Mouse (Mus musculus): ENCODE results near the gene Sars2. TPM values are rescaled to one million over a fixed set of nuclear protein-coding genes. Genes with fewer than 3 reads are reported as not detected.

Gene Sars2
- polyA plus RNA-seq, 1 experiment from 2014 or later: 20.8 TPM

DNA sequence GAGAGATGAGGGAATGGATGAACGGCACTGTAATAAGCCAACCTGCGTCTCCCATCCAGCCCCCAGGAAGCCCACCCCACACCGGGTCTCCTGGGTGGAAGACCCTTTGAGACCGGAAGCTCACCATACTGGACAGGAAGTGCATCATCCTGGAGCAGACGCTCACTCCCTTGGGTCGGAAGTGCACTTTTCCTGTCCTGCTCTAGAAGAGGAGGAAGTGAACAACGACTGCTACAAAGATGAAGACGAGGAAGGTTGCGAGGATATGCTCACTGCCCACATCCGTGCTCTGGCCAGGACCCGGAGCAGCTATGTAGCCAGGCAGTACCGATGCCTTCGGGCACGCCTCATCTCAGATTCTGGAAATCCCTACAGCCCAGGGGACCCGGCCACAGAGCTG lies 54.0 kb downstream of the Sars2 start:
- H3K4me3 ChIP-seq (replicated peaks): 0 out of 2 replicates have a peak overlapping the region, but pooled peaks have one; percentile 18
- no peak overlapping the region for H3K9ac ChIP-seq
- no peaks in the 10 kb centered on the region for H3K27me3 ChIP-seq (replicated peaks)
- H3K27ac ChIP-seq: peak overlapping the region; percentile 63
- ATAC-seq (ENCODE audit: insufficient read depth, low FRiP score, low read depth): no peak
- H3K4me1 ChIP-seq: peaks cover 7% of the 10 kb centered on the region
- H3K4me2 ChIP-seq: peak overlapping the region; percentile 52
- no peaks in the 10 kb centered on the region for H3K9me3 ChIP-seq
- 77% methylated on average over 15 of the region's 15 CpGs for WGBS
- H3K36me3 ChIP-seq: no peaks in the 10 kb centered on the region

DNA sequence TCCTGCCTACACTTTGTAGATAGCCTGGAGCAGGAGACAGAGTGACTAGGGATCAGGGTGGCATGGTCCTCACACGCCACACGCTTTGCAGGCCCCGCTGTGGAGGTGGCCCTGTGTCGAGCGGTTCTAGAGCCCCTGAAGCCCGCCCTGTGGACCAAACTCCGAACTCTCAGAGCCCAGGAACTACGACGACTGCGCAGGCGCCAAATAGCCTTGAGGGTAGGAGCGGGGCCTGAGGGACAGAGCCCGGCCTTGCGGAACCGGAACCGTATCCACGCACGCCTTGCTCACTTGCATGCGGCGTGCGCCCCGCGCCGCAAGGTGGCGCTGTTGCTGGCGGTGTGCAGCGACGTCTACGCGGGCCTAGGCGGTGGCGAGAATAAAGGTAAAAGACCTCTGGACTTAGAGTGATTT lies 54.8 kb downstream of the Sars2 start:
- H3K4me3 ChIP-seq (replicated peaks): peak overlapping the region; percentile 18; the same call in 1 of the 2 replicates
- WGBS: 17% methylated on average over 32 of the region's 32 CpGs
- H3K27me3 ChIP-seq (replicated peaks): no peaks in the 10 kb centered on the region
- no peaks in the 10 kb centered on the region for H3K9me3 ChIP-seq
- H3K27ac ChIP-seq: peak overlapping the region; percentile 63; the same call in 1 of the 2 replicates
- peak overlapping the region; percentile 52 for H3K4me2 ChIP-seq
- peak; percentile 67 for ATAC-seq (ENCODE audit: insufficient read depth, low FRiP score, low read depth)
- no peaks in the 10 kb centered on the region for H3K36me3 ChIP-seq
- H3K4me1 ChIP-seq: peaks cover 7% of the 10 kb centered on the region
- peak overlapping the region; percentile 1; the same call in 1 of the 2 replicates for H3K9ac ChIP-seq

DNA sequence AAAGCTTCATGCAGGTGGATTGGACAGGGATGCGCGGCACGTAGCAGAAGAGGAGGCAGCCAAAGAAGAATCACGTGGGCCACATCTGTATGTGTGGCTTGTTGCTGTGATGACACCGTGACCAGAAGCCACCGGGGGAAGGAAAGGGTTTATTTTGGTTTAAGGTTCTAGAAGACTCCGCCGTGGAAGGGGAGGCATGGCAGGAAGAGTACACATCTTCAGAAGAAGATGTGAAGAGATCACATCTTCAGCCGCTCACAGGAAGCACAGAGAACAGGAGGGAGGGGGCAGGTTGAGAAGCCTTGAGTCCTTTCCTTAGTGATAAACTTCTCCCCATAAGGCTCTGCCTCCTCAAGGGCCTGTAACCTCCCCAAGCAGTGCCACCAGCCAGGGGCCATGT lies 58.2 kb downstream of the Sars2 start:
- Histone ChIP-seq H3K27ac (no peak overlapping the region), H3K9ac (no peak overlapping the region), H3K36me3 (no peaks in the 10 kb centered on the region), H3K4me3 (replicated peaks) (no peak overlapping the region), H3K4me2 (no peak overlapping the region), H3K4me1 (peaks cover 28% of the 10 kb centered on the region), H3K27me3 (replicated peaks) (no peaks in the 10 kb centered on the region), H3K9me3 (no peaks in the 10 kb centered on the region)
- 93% methylated on average over 9 of the region's 9 CpGs for WGBS
- ATAC-seq (ENCODE audit: insufficient read depth, low FRiP score, low read depth): no peak

DNA sequence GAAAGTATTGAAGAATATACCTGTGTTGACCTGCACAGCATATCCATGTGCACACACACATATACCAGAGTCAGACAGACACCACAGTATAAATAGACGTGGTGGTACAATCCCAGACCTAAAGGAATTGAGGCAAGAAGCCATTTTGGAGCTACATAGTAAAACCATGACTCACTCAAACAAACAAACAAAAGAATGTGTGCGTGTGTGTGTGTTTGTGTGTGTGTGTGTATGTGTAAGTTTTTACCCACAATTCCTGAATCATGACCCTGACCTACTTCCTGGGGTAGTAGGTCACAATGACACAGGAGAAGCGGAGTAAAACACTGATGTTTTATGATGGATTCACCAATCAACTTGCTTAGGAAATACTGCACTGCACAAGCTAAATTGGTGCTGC lies 59.7 kb downstream of the Sars2 start:
- 48% methylated on average over 3 of the region's 3 CpGs for WGBS
- Histone ChIP-seq H3K4me2 (peak overlapping the region; percentile 31; the same call in 1 of the 2 replicates), H3K4me3 (replicated peaks) (no peak overlapping the region), H3K9me3 (no peaks in the 10 kb centered on the region), H3K9ac (no peak overlapping the region), H3K36me3 (no peaks in the 10 kb centered on the region), H3K27ac (peak overlapping the region; percentile 97), H3K4me1 (peaks cover 27% of the 10 kb centered on the region), H3K27me3 (replicated peaks) (no peaks in the 10 kb centered on the region)
- ATAC-seq (ENCODE audit: insufficient read depth, low FRiP score, low read depth): no peak

DNA sequence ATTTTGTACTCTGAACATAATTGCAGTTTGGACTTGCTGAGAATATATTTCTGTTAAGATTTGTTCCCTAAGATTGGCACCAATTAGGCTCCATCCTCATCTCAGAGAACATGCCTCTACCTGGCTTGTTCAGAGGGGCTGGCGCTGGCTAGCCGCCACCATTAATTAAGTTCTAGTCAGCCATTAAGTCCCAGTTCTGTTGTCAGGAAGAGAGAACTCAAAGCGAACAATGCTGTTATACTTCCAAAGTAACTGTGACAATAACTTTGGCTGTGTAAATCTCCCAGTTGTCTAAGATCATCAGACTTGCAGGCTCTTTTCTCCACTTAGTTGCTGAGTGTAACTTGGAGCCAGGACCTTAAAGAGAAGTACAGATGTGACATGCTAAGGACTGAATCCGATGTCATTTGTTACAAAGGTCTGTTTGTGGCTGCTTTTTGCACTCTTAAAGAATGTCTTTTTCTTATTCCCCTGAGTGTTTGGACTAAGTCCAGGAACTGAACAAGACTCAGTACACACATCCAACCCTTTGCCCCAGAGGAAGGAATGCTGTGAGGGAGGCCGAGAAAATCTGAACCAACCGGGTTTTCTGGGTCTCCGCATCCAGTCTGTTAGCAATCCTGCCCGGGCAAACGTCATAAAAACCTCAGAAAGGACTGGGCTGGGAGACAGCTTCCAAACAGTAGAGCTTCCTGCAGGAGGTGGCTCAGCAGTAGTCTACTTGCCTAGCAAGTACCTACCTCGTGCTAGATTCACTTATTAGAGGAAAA lies 60.3 kb downstream of the Sars2 start:
- H3K4me1 ChIP-seq: peaks cover 22% of the 10 kb centered on the region
- ATAC-seq (ENCODE audit: insufficient read depth, low FRiP score, low read depth): peak; percentile 76
- H3K4me2 ChIP-seq: peak overlapping the region; percentile 31; the same call in 1 of the 2 replicates
- H3K4me3 ChIP-seq (replicated peaks): no peak overlapping the region
- no peaks in the 10 kb centered on the region for H3K9me3 ChIP-seq
- 19% methylated on average over 10 of the region's 10 CpGs for WGBS
- peak overlapping the region; percentile 97 for H3K27ac ChIP-seq
- H3K27me3 ChIP-seq (replicated peaks): no peaks in the 10 kb centered on the region
- no peaks in the 10 kb centered on the region for H3K36me3 ChIP-seq
- H3K9ac ChIP-seq: no peak overlapping the region

DNA sequence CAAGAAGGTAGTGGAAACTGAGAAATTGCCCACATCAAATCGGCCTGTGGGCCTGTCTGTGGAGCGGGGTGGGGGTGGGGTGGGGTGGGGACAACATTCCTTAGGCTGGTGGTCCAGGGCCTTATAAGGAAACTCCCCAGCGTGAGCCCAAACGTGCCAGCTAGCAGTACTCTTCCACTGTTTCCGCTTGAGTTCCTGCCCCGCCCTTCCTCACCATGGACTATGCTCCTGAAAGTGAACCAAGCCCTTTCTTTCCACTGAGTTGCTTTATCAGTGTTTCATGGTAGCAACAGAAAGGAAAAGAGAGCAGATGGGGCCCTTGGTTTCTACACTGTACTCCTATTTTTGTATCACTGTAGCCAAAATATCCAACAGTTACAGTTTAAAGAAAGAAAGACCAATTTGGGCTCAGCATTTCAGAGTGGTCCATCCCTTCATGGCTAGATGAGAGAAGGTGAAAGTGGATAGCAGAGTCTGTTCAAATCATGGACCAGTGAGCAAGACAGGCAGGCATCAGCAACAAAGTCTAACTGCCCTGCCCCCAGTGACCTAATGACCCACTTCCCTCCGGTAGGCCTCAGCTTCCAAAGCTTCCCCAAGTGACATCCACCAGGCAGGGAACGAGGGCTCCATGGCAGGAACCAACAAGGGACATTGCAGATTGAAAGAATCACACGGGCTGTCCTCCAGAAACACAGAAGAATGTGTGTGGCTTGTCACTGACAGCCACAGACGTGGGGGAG lies 61.2 kb downstream of the Sars2 start:
- Histone ChIP-seq H3K27ac (peak overlapping the region; percentile 97), H3K9me3 (no peaks in the 10 kb centered on the region), H3K4me1 (peaks cover 27% of the 10 kb centered on the region), H3K9ac (no peak overlapping the region), H3K36me3 (no peaks in the 10 kb centered on the region), H3K4me2 (peak overlapping the region; percentile 31; the same call in 1 of the 2 replicates), H3K27me3 (replicated peaks) (no peaks in the 10 kb centered on the region), H3K4me3 (replicated peaks) (no peak overlapping the region)
- ATAC-seq (ENCODE audit: insufficient read depth, low FRiP score, low read depth): peak; percentile 62; the same call in 1 of the 2 replicates
- 16% methylated on average over 10 of the region's 10 CpGs for WGBS

Other genes starting within 250 kb of the Sars2 start
- not detected in 2 replicates for gene Ifnl2, start 231.5 kb upstream of the Sars2 start, polyA plus RNA-seq (2015; fragmentation: Nextera tagmentation; extraction: Ambion mirVana)
- gene Ifnl3, start 219.2 kb upstream of the Sars2 start, polyA plus RNA-seq (2015; fragmentation: Nextera tagmentation; extraction: Ambion mirVana): not detected in 2 replicates
- gene Sycn, start 201.1 kb upstream of the Sars2 start, polyA plus RNA-seq (2015; fragmentation: Nextera tagmentation; extraction: Ambion mirVana): 103 and 114 TPM in 2 replicates
- 2.4 and 6.1 TPM in 2 replicates for gene Nccrp1, start 194.7 kb upstream of the Sars2 start, polyA plus RNA-seq (2015; fragmentation: Nextera tagmentation; extraction: Ambion mirVana)
- gene Samd4b, start 143.8 kb upstream of the Sars2 start, polyA plus RNA-seq (2015; fragmentation: Nextera tagmentation; extraction: Ambion mirVana): 18.5 and 22.1 TPM in 2 replicates
- 50.2 and 56.0 TPM in 2 replicates for gene Pak4, start 143.8 kb upstream of the Sars2 start, polyA plus RNA-seq (2015; fragmentation: Nextera tagmentation; extraction: Ambion mirVana)
- 0.08 TPM in 1 of 2 replicates, not detected in the other for gene Acp7, start 110.7 kb upstream of the Sars2 start, polyA plus RNA-seq (2015; fragmentation: Nextera tagmentation; extraction: Ambion mirVana)
- 4.3 and 4.8 TPM in 2 replicates for gene Fbxo27, start 49.1 kb upstream of the Sars2 start, polyA plus RNA-seq (2015; fragmentation: Nextera tagmentation; extraction: Ambion mirVana)
- 8.0 and 8.9 TPM in 2 replicates for gene Fbxo17, start 25.2 kb upstream of the Sars2 start, polyA plus RNA-seq (2015; fragmentation: Nextera tagmentation; extraction: Ambion mirVana)
- 138 and 143 TPM in 2 replicates for gene Mrps12, start 172 bp upstream of the Sars2 start, polyA plus RNA-seq (2015; fragmentation: Nextera tagmentation; extraction: Ambion mirVana)
- gene Ccer2, start 14.2 kb downstream of the Sars2 start, polyA plus RNA-seq (2015; fragmentation: Nextera tagmentation; extraction: Ambion mirVana): 0.19 TPM in 1 of 2 replicates, not detected in the other
- 56.9 and 57.8 TPM in 2 replicates for gene Sirt2, start 24.7 kb downstream of the Sars2 start, polyA plus RNA-seq (2015; fragmentation: Nextera tagmentation; extraction: Ambion mirVana)
- gene Nfkbib, start 25.5 kb downstream of the Sars2 start, polyA plus RNA-seq (2015; fragmentation: Nextera tagmentation; extraction: Ambion mirVana): 38.7 and 40.1 TPM in 2 replicates
- gene Rinl, start 47.0 kb downstream of the Sars2 start, polyA plus RNA-seq (2015; fragmentation: Nextera tagmentation; extraction: Ambion mirVana): 6.2 and 6.6 TPM in 2 replicates
- 239 and 240 TPM in 2 replicates for gene Hnrnpl, start 66.5 kb downstream of the Sars2 start, polyA plus RNA-seq (2015; fragmentation: Nextera tagmentation; extraction: Ambion mirVana)
- 175 and 195 TPM in 2 replicates for gene Ech1, start 83.2 kb downstream of the Sars2 start, polyA plus RNA-seq (2015; fragmentation: Nextera tagmentation; extraction: Ambion mirVana)
- 340 and 467 TPM in 2 replicates for gene Lgals4, start 91.9 kb downstream of the Sars2 start, polyA plus RNA-seq (2015; fragmentation: Nextera tagmentation; extraction: Ambion mirVana)
- 2.2 TPM in 2 replicates for gene Lgals7, start 121.9 kb downstream of the Sars2 start, polyA plus RNA-seq (2015; fragmentation: Nextera tagmentation; extraction: Ambion mirVana)
- 0.34 and 0.45 TPM in 2 replicates for gene Capn12, start 139.4 kb downstream of the Sars2 start, polyA plus RNA-seq (2015; fragmentation: Nextera tagmentation; extraction: Ambion mirVana)
- gene Actn4, start 220.3 kb downstream of the Sars2 start, polyA plus RNA-seq (2015; fragmentation: Nextera tagmentation; extraction: Ambion mirVana): 319 and 341 TPM in 2 replicates
- gene Eif3k, start 239.9 kb downstream of the Sars2 start, polyA plus RNA-seq (2015; fragmentation: Nextera tagmentation; extraction: Ambion mirVana): 370 and 373 TPM in 2 replicates
- gene Map4k1, start 240.1 kb downstream of the Sars2 start, polyA plus RNA-seq (2015; fragmentation: Nextera tagmentation; extraction: Ambion mirVana): 7.8 and 9.3 TPM in 2 replicates

Data from stomach, embryonic 15.5 days (tissue).